32 mouse cellular contexts compared by ENCODE assay signal in the genomic region with DNA sequence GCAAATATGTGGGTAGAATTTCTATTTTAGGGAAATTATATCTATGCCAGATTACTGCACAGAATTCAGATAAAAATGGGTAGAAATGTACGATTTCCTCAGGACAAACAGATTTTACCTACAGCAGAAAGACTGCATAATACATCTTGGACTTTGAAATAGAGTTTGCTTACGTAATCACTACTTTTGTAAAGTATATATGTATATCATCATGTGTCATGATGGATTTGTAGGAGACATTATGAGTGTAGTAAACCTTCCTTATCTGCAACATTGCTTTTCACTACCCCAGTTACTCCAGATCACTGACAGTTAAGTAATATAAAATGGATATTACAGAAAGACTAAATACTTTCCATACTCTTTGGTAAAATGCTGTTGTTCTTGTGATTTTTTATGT.
"Had no signal": no experiment of that assay in that cellular context is flagged by ENCODE, and none has a peak within 500 bp of the region (broad histone marks: within the 10 kb centered on the region; RNA-seq: fewer than 3 reads in every experiment).

No protein-coding gene starts in this region.

- H3K4me1 ChIP-seq: heart, embryonic 10.5 days; heart, embryonic 12.5 days; heart, embryonic 13.5 days; heart, embryonic 15.5 days; hindbrain, embryonic 10.5 days; hindbrain, embryonic 12.5 days; hindbrain, embryonic 13.5 days; hindbrain, embryonic 15.5 days; kidney, embryonic 15.5 days had no signal

- DNase-seq: heart, postnatal 10 days; heart, postnatal 14 days; heart, postnatal 36 days; heart, postnatal 4 days; kidney, adult 11 months; kidney, adult 18-20 months; kidney, adult 2 months; kidney, adult 8-10 months; kidney, adult 9 months; kidney, postnatal 10 days; kidney, postnatal 14 days; kidney, postnatal 25 days; kidney, postnatal 36 days; kidney, postnatal 4 days; layer of hippocampus, adult 9-11 months; layer of hippocampus, postnatal 36 days had no signal

- H3K9me3 ChIP-seq: heart, embryonic 10.5 days; heart, embryonic 12.5 days; heart, embryonic 13.5 days; heart, embryonic 15.5 days; hindbrain, embryonic 10.5 days; hindbrain, embryonic 12.5 days; hindbrain, embryonic 13.5 days; hindbrain, embryonic 15.5 days; kidney, embryonic 15.5 days had no signal

- ATAC-seq: hindbrain, embryonic 16.5 days; hindbrain, postnatal 0 days; inflammation-experienced regulatory T-cells, adult 6 months had no signal

- H3K27me3 ChIP-seq: heart, embryonic 12.5 days; heart, embryonic 13.5 days; heart, embryonic 15.5 days; hindbrain, embryonic 12.5 days; hindbrain, embryonic 13.5 days; hindbrain, embryonic 15.5 days; kidney, embryonic 15.5 days had no signal

- H3K9ac ChIP-seq: heart, embryonic 12.5 days; heart, embryonic 13.5 days; heart, embryonic 15.5 days; hindbrain, embryonic 12.5 days; hindbrain, embryonic 13.5 days; hindbrain, embryonic 15.5 days; kidney, embryonic 15.5 days had no signal

- H3K4me3 ChIP-seq: heart, embryonic 10.5 days; heart, embryonic 12.5 days; heart, embryonic 13.5 days; heart, embryonic 15.5 days; hindbrain, embryonic 10.5 days; hindbrain, embryonic 12.5 days; hindbrain, embryonic 13.5 days; hindbrain, embryonic 15.5 days; kidney, embryonic 15.5 days; layer of hippocampus, adult 2 months; left cerebral cortex, adult 2 months had no signal

- H3K36me3 ChIP-seq: heart, embryonic 10.5 days; heart, embryonic 12.5 days; heart, embryonic 13.5 days; heart, embryonic 15.5 days; hindbrain, embryonic 10.5 days; hindbrain, embryonic 12.5 days; hindbrain, embryonic 13.5 days; hindbrain, embryonic 15.5 days; kidney, embryonic 15.5 days had no signal

- H3K27ac ChIP-seq: heart, embryonic 10.5 days; heart, embryonic 13.5 days; heart, embryonic 15.5 days; hindbrain, embryonic 10.5 days; hindbrain, embryonic 12.5 days; hindbrain, embryonic 13.5 days; hindbrain, embryonic 15.5 days; hindbrain, postnatal 0 days; kidney, embryonic 15.5 days; kidney, postnatal 0 days; layer of hippocampus, adult 2 months; left cerebral cortex, adult 2 months had no signal

- H3K4me2 ChIP-seq: heart, embryonic 11.5 days; heart, embryonic 12.5 days; heart, embryonic 13.5 days; heart, embryonic 15.5 days; hindbrain, embryonic 12.5 days; hindbrain, embryonic 13.5 days; hindbrain, embryonic 15.5 days; kidney, embryonic 15.5 days had no signal
